Mouse (Mus musculus) lung, adult 2 months (tissue): Measurements from ENCODE around the gene Meis2.

ENCODE experiments used
- CTCF ChIP-seq: fragments of 200-500 bp; IDR thresholded peaks from 2 replicates; pipeline ENCODE4 v1.5.1; 2011; ENCODE audit warnings: mild to moderate bottlenecking, low read length, control low read depth; ENCODE audit not compliant: insufficient read depth
- POLR2A ChIP-seq: fragments of 200-500 bp; IDR thresholded peaks from 2 replicates; pipeline ENCODE4 v1.6.1; 2011; ENCODE audit warnings: low read depth, mild to moderate bottlenecking, control low read depth, low read length, borderline replicate concordance; ENCODE audit errors: extremely low read depth

DNA sequence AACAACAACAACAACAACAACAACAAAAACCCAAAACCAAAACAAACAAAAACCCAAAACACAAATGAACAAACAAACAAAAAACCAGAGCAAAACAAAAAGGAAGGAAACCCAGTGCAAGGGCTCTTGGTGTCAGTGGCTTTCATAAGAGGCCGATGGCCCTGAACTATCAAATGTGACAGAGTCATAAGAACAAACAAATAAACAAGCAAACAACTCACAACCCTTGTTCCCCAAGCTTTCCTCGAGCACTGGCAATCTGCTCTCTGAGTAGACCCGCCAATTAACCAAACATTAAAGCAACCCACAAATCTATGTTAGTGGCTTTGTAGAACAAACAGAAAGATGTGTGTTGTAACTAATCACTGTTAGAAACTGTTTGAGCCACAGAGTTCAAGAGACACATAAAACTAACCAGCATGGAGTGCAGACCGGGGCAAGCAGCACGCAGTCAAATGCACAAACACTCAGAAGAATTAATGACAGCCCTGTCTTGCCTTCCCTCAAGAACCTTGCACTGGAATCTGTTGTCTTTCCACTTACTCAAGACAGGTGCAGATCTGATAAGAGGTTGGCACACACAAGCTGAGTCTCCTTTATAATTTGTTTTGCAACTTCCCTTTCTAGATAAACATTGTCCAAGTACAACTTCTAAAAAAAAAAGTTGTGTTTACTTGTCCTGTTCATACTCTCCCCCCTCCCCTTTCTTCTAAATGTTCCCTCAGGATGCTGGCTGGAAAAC, 177.1 kb downstream of the Meis2 start:
- TF ChIP-seq CTCF (no peak), POLR2A (no peak)
